Comparison of ENCODE assay signal across 8 mouse cellular contexts in the genomic region with DNA sequence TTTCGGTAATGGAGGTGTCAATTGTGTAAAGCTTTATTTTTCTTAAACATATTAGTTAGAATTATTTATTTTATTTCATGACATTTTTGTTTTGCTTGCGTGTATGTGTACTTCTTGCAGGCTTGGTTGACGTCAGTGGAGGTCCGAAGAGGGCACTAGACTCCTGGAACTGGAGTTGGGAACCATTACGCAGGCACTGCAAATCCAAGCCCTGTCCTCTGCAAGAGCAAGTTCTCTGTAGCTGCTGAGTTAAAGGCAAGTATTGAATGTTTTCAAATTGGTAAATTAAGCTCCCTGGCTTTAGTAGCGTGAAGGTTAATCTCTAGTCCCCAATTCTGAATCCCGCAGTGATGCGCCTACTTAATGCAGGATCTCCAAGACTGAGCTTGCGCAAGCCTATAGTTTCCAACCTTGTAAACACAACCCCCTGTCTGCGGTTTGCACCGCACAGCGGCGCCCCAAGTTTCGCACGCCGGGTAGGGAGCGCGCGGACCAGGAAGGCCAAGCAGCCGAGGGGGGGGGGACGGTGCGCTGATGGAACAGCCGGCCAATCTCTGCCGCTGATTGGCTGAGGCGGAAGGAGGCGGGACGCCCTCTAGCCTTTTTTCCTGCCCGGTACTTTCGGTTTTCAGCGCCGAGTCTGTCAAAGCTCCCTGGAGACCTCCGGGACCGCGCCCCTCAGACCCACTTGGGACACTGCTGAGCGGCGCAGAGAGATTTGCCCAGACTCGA. TPM values are rescaled to one million over a fixed set of nuclear protein-coding genes. Genes with fewer than 3 reads are reported as not detected.
DNase-seq lines count a peak whose midpoint lies in the region; ATAC-seq and TF ChIP-seq lines count a peak whose summit lies in the region.

Stat1 (plus strand) TSS at position 581 of the 732 bp plus-strand sequence.

- H3K9ac ChIP-seq in forebrain, postnatal 0 days = peak within 1 kb of the TSS; percentile 62
- H3K9ac ChIP-seq in lung, embryonic 15.5 days = peak within 1 kb of the TSS; percentile 72

- H3K36me3 ChIP-seq in G1E (replicated peaks) = peaks cover 33% of the 10 kb centered on the region
- H3K36me3 ChIP-seq in forebrain, postnatal 0 days (ENCODE audit: insufficient read depth) = no peaks in the 10 kb centered on the region
- peaks cover 3% of the 10 kb centered on the region; the same call in 1 of the 2 replicates for H3K36me3 ChIP-seq in lung, embryonic 15.5 days

- peak; percentile 83 for ATAC-seq in G1E (ENCODE audit: extremely low read depth, insufficient number of reproducible peaks, low FRiP score, poor library complexity, severe bottlenecking)
- ATAC-seq in forebrain, postnatal 0 days = peak; percentile 95
- peak; percentile 94 for ATAC-seq in lung, embryonic 15.5 days (ENCODE audit: borderline replicate concordance, extremely low read depth, low FRiP score, low TSS enrichment)

- H3K27ac ChIP-seq in forebrain, postnatal 0 days (ENCODE audit: low read depth, low read length) = 0 out of 2 replicates have a peak within 1 kb of the TSS, but pooled peaks have one; percentile 17
- H3K27ac ChIP-seq in lung, embryonic 15.5 days = peak within 1 kb of the TSS; percentile 58

- WGBS in forebrain, postnatal 0 days = 5% methylated on average over 37 of the region's 37 CpGs
- 3% methylated on average over 36 of the region's 37 CpGs for WGBS in lung, embryonic 15.5 days

- peak within 1 kb of the TSS; percentile 90 for H3K4me2 ChIP-seq in forebrain, postnatal 0 days (ENCODE audit: low read depth)
- peak within 1 kb of the TSS; percentile 82 for H3K4me2 ChIP-seq in lung, embryonic 15.5 days

- no peaks in the 10 kb centered on the region for H3K27me3 ChIP-seq in G1E (ENCODE audit: insufficient read depth, low read length)
- no peaks in the 10 kb centered on the region for H3K27me3 ChIP-seq in forebrain, postnatal 0 days (ENCODE audit: insufficient read depth, low read length)
- no peaks in the 10 kb centered on the region for H3K27me3 ChIP-seq in lung, embryonic 15.5 days

- TF ChIP-seq CTCF in G1E (IDR thresholded peaks at IDR 0.05; ENCODE audit: low read depth, low read length) = no peak
- TF ChIP-seq CTCF in forebrain, postnatal 0 days (IDR thresholded peaks at IDR 0.05; ENCODE audit: low read depth) = peak; percentile 49; the same call in 1 of the 2 replicates

- no peaks in the 10 kb centered on the region for H3K9me3 ChIP-seq in G1E (replicated peaks)
- H3K9me3 ChIP-seq in forebrain, postnatal 0 days (ENCODE audit: low read length) = no peaks in the 10 kb centered on the region
- no peaks in the 10 kb centered on the region for H3K9me3 ChIP-seq in lung, embryonic 15.5 days

- DNase-seq in G1E (ENCODE audit: low spot score) = peak; percentile 99
- DNase-seq in cerebellum, adult 18-20 months = peak; percentile 82 to 85
- DNase-seq in forebrain, postnatal 0 days = peak; percentile 92
- peak; percentile 90 for DNase-seq in heart, postnatal 4 days
- DNase-seq in layer of hippocampus, adult 8-10 months (ENCODE audit: low spot score in 2 of 2) = peak; percentile 68 to 77
- DNase-seq in ovary, adult 18-20 months (ENCODE audit: low spot score) = peak; percentile 77
- DNase-seq in thymus, postnatal 0 days (ENCODE audit: low spot score) = peak; percentile 95

- peaks cover 27% of the 10 kb centered on the region for H3K4me1 ChIP-seq in G1E (ENCODE audit: insufficient read depth, low read depth, low read length)
- peaks cover 2% of the 10 kb centered on the region; the same call in 1 of the 2 replicates for H3K4me1 ChIP-seq in forebrain, postnatal 0 days (ENCODE audit: insufficient read depth)
- peaks cover 7% of the 10 kb centered on the region for H3K4me1 ChIP-seq in lung, embryonic 15.5 days

- peak within 1 kb of the TSS; percentile 85 for H3K4me3 ChIP-seq in G1E (ENCODE audit: low read depth, low read length)
- H3K4me3 ChIP-seq in forebrain, postnatal 0 days (ENCODE audit: low read depth, low read length) = peak within 1 kb of the TSS; percentile 63
- peak within 1 kb of the TSS; percentile 98 for H3K4me3 ChIP-seq in lung, embryonic 15.5 days

RNA-seq across cellular contexts. Expression of gene Stat1, which starts in this region (rescaled TPM):
- 63.7 and 66.1 TPM in 2 replicates for total RNA-seq in G1E (2014; fragmentation: Nextera tagmentation)
- total RNA-seq in G1E (2017) = 72.5 and 77.0 TPM in 2 replicates
- polyA plus RNA-seq in G1E (2012) = 6.8 and 10.2 TPM in 2 replicates
- total RNA-seq in forebrain, postnatal 0 days (2014; rRNA removed) = 10.9 and 22.3 TPM in 2 replicates
- polyA plus RNA-seq in forebrain, postnatal 0 days (2015; fragmentation: Nextera tagmentation; extraction: Ambion mirVana) = 9.3 and 12.2 TPM in 2 replicates
- total RNA-seq in heart, postnatal 4 days (2021) = 10 to 100 TPM; 21.1 to 22.6 TPM
- 10 to 100 TPM; 22.8 to 33.8 (median 28.1) TPM for total RNA-seq in layer of hippocampus, adult 8-10 months (2022)
- 22.6 and 31.1 TPM in 2 replicates for polyA plus RNA-seq in lung, embryonic 15.5 days (2015; fragmentation: Nextera tagmentation; extraction: Ambion mirVana)
- 212 and 220 TPM in 2 replicates for polyA plus RNA-seq in thymus, postnatal 0 days (2015; fragmentation: Nextera tagmentation; extraction: Ambion mirVana)

Comparison
In these comparisons a context has a peak if more than half of its experiments do, and no peak if none do; other contexts are left out.
1. Peak in every context shown above with its lines: DNase-seq, ATAC-seq, H3K4me3 ChIP-seq and H3K27ac ChIP-seq.